Mouse (Mus musculus) Patski (cell line): ENCODE results near the gene Mrpl51. TPM values are rescaled to one million over a fixed set of nuclear protein-coding genes. Genes with fewer than 3 reads are reported as not detected.

Source experiments
- ATAC-seq: fragments of 100-300 bp; one replicate; pipeline ENCODE4 v1.8.0; 2021
- CTCF ChIA-PET: fragments of 350-600 bp; sonication (Branson Sonifier 250); formaldehyde crosslinking; loops from one replicate; lab custom pipeline; 2022; ENCODE audit warnings: inconsistent platforms; lab: Charles Lee
- POLR2A ChIA-PET: fragments of 350-600 bp; sonication (Branson Sonifier 250); formaldehyde crosslinking; loops from one replicate; lab custom pipeline; 2022; ENCODE audit warnings: antibody characterized with exemption, inconsistent platforms; lab: Charles Lee
- DNase-seq: peaks from one replicate; pipeline ENCODE4 v3.0.0-alpha.2; 2011; ENCODE audit warnings: low read depth, low spot score
- H3K27me3 ChIP-seq: fragments of 371-371 bp; one replicate; pipeline ENCODE4 v1.5.1; 2021
- CTCF ChIP-seq: fragments of 100-300 bp; IDR thresholded peaks from one replicate; pipeline ENCODE4 v1.5.1; 2021
- in situ Hi-C: fragments of 300-500 bp; cut with MboI; formaldehyde crosslinking; loops from 3 replicates; pipeline ENCODE4 v1.11.1; 2018; ENCODE audit warnings: low pct_unique_long_range_greater_than_20kb, mixed read lengths
- polyA plus RNA-seq: library from polyadenylated mRNA; unstranded; gene quantifications from one replicate; pipeline ENCODE4 v1.2.3, GENCODE M21; 2021

The Mrpl51 gene
- polyA plus RNA-seq, 1 experiment from 2014 or later: 175 TPM

GRCm38 (mm10) chr6:125148926-125149568, 42.6 kb upstream of the Mrpl51 start:
- DNase-seq (no peak), ATAC-seq (no peak)
- ChIA-PET POLR2A (interaction anchor here (0.9 to 1.3 kb wide), 2 partner anchors 16 to 79 kb away, joined by 3 read pairs; no protein-coding TSS in a partner anchor), CTCF (interaction anchor here (0.7 to 2.8 kb wide), 4 partner anchors 11 to 80 kb away, joined by 3 to 17 read pairs (median 6); no protein-coding TSS in a partner anchor)
- no peaks in the 10 kb centered on the region for H3K27me3 ChIP-seq
- no peak for TF ChIP-seq CTCF
- in situ Hi-C loops: no loop called here

DNA sequence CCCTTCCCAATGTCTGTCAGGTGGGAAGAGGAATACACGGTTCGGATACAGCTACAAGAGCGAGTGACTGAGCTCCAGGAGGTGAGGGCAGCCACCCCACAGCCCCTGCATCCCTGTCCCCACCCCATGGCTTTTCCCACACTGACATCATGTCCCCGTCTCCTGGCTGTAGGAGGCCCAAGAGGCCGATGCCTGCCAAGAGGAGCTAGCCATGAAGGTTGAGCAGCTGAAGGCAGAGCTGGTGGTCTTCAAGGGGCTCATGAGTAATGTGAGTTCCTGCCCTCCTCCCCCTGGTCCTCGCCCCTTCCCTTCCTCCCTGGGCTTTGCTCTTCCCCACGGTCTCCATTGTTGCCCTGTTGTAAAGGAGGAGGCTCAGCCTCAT, 42.0 kb upstream of the Mrpl51 start:
- DNase-seq: no peak
- POLR2A ChIA-PET: interaction anchor here (0.9 to 1.3 kb wide), 2 partner anchors 15 to 79 kb away, joined by 3 read pairs; no protein-coding TSS in a partner anchor
- no peak for TF ChIP-seq CTCF
- CTCF ChIA-PET: interaction anchor here (0.7 to 2.8 kb wide), 3 partner anchors 12 to 38 kb away, joined by 3 to 17 read pairs (median 10); no protein-coding TSS in a partner anchor
- ATAC-seq: no peak
- in situ Hi-C loops: no loop called here
- H3K27me3 ChIP-seq: no peaks in the 10 kb centered on the region

DNA sequence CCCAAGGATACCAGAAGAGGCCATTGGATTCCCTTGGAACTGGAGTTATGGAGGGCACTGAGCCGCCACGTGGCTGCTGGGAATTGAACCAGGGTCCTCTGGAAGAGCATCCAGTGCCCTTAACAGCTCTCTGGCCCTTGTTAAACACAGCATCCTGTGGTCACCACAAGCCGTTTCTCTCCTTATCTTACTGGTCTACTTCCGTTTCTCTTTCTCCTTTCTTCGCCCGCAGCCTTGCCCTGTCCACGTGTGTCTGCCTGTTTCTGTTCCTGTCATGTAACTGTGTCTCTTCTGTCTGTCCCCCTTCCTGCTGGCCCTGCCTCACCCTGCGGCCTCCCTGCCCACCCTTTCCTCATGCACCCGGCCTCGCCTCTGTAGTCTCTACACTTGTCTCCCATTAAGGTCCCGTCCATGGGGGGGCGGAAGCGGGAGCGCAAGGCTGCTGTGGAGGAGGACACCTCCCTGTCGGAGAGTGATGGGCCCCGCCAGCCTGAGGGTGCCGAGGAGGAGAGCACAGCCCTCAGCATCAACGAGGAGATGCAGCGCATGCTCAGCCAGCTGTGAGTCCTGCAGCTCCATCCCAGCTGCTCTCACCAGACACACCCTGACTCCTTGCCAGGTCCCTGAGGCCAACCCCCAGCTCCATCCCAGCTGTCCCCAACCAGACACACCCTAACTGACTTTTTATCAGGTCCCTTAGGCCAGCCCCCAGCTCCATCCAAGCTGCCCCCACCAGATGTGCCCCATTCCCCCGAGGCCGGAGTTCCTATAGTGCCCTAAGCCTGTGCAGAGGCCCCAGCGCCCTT, 39.2 kb upstream of the Mrpl51 start:
- ChIA-PET POLR2A (interaction anchor here (1.1 kb wide), 1 partner anchor 12 kb away, joined by 4 read pairs; no protein-coding TSS in a partner anchor), CTCF (no interaction called here)
- no peak for DNase-seq
- TF ChIP-seq CTCF: no peak
- ATAC-seq: no peak
- in situ Hi-C loops: no loop called here
- no peaks in the 10 kb centered on the region for H3K27me3 ChIP-seq

GRCm38 (mm10) chr6:125153018-125153389, 38.6 kb upstream of the Mrpl51 start:
- in situ Hi-C loops: no loop called here
- POLR2A ChIA-PET: no interaction called here
- TF ChIP-seq CTCF: no peak
- DNase-seq (no peak), ATAC-seq (no peak)
- no peaks in the 10 kb centered on the region for H3K27me3 ChIP-seq
- CTCF ChIA-PET: no interaction called here

DNA sequence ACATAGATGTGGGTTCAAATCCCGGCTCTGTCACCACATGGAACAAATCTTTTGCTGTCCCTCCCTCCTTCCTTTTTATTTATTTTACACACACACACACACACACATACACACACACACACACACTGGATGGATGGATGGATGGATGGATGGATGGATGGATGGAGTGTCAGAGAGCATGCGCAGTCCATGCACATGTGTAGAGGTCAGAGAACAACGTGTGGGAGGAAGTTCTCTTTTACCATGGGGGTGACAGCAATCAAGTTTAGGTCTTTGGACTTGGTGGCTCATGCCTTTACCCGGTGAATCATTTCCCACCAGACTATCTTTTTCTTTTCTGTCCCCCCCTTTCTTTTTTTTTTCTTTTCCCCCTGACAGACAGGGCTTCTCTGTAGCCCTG, 37.9 kb upstream of the Mrpl51 start:
- no peak for TF ChIP-seq CTCF
- DNase-seq (no peak), ATAC-seq (no peak)
- ChIA-PET CTCF (interaction anchor here (0.5 to 1.5 kb wide), 4 partner anchors 16 to 446 kb away, joined by 3 to 10 read pairs (median 5); no protein-coding TSS in a partner anchor), POLR2A (interaction anchor here (1.3 kb wide), 1 partner anchor 12 kb away, joined by 5 read pairs; the partner anchor contains the start of gene Gapdh)
- in situ Hi-C loops: no loop called here
- no peaks in the 10 kb centered on the region for H3K27me3 ChIP-seq

DNA sequence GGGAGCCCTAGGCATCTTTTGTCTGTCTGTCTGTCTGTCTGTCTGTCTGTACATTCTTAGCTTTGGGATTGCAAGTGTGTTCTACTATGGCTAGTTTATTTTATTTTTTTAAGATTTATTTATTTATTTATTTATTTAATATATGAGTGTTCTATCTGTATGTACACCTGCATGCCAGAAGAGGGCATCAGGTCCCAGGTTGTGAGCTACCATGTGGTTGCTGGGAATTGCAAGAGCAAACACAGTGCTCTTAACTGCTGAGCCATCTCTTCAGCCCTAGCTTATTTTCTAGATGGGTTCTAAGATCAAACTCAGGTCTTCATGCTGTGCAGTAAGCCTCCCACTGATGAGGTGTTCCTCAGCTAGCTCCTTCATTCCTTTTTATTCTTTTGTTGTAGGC, 37.1 kb upstream of the Mrpl51 start:
- CTCF ChIA-PET: interaction anchor here (0.6 to 1.5 kb wide), 5 partner anchors 16 to 373 kb away, joined by 3 to 10 read pairs (median 6); no protein-coding TSS in a partner anchor
- no peak for DNase-seq
- POLR2A ChIA-PET: interaction anchor here (1.3 kb wide), 1 partner anchor 12 kb away, joined by 5 read pairs; the partner anchor contains the start of gene Gapdh
- TF ChIP-seq CTCF: no peak
- no peak for ATAC-seq
- H3K27me3 ChIP-seq: no peaks in the 10 kb centered on the region
- in situ Hi-C loops: no loop called here

GRCm38 (mm10) chr6:125155262-125155661, 36.3 kb upstream of the Mrpl51 start:
- no peak for TF ChIP-seq CTCF
- no peaks in the 10 kb centered on the region for H3K27me3 ChIP-seq
- DNase-seq (no peak), ATAC-seq (no peak)
- ChIA-PET CTCF (interaction anchor here (1.0 kb wide), 2 partner anchors 8 to 113 kb away, joined by 3 read pairs; no protein-coding TSS in a partner anchor), POLR2A (interaction anchor here (0.6 kb wide), 1 partner anchor 9 kb away, joined by 3 read pairs; no protein-coding TSS in a partner anchor)
- in situ Hi-C loops: loop anchor here (5.0 kb wide), 1 partner anchor 117 kb away; no protein-coding TSS in a partner anchor

- H3K27me3 ChIP-seq: no peaks in the 10 kb centered on the region
- CTCF ChIA-PET: interaction anchor here (1.1 kb wide), 1 partner anchor 13 kb away, joined by 3 read pairs; no protein-coding TSS in a partner anchor
- no peak for ATAC-seq
- in situ Hi-C loops: loop anchor here (5.0 kb wide), 1 partner anchor 116 kb away; no protein-coding TSS in a partner anchor
- no peak for DNase-seq
- TF ChIP-seq CTCF: no peak
- POLR2A ChIA-PET: no interaction called here
Measured at GRCm38 (mm10) chr6:125156491-125156890, 35.1 kb upstream of the Mrpl51 start.

GRCm38 (mm10) chr6:125156903-125157614, 34.5 kb upstream of the Mrpl51 start:
- POLR2A ChIA-PET: no interaction called here
- ATAC-seq: no peak
- in situ Hi-C loops: loop anchor here (5.0 kb wide), 1 partner anchor 115 kb away; no protein-coding TSS in a partner anchor

More at GRCm38 (mm10) chr6:125156903-125157614, 34.5 kb upstream of the Mrpl51 start:
- CTCF ChIA-PET: interaction anchor here (1.1 to 1.4 kb wide), 3 partner anchors 10 to 37 kb away, joined by 3 to 4 read pairs (median 3); partner anchors contain the start of gene Gapdh
- H3K27me3 ChIP-seq: no peaks in the 10 kb centered on the region
- DNase-seq: no peak
- TF ChIP-seq CTCF: no peak
